Mouse (Mus musculus) forebrain, embryonic 14.5 days (tissue): Measurements from ENCODE around the gene Son. TPM values are rescaled to one million over a fixed set of nuclear protein-coding genes. Genes with fewer than 3 reads are reported as not detected.

ENCODE experiments used
- ATAC-seq: fragments of 200-750 bp; cut with Nextera tagmentation; 2 replicates; pipeline ENCODE4 v1.8.0; 2017; ENCODE audit warnings: mild to moderate bottlenecking, moderate library complexity
- DNase-seq: peaks from one replicate; pipeline ENCODE4 v3.0.0-alpha.2; 2015; ENCODE audit warnings: low spot score
- H3K27ac ChIP-seq: fragments of 300-500 bp; sonication (generic); 2 replicates; pipeline ENCODE4 v1.5.1; 2014; ENCODE audit warnings: low read depth, mild to moderate bottlenecking, control low read depth, low read length, moderate library complexity
- H3K27me3 ChIP-seq: fragments of 300-500 bp; sonication (generic); replicated peaks from 2 replicates; pipeline ENCODE4 v1.6.1; 2014; ENCODE audit warnings: low read length, control low read depth, mixed read lengths; ENCODE audit not compliant: control insufficient read depth, insufficient read depth
- H3K36me3 ChIP-seq: fragments of 300-500 bp; sonication (generic); 2 replicates; pipeline ENCODE4 v1.6.1; 2014; ENCODE audit warnings: low read length, control low read depth; ENCODE audit not compliant: control insufficient read depth, insufficient read depth
- H3K4me1 ChIP-seq: fragments of 300-500 bp; sonication (generic); 2 replicates; pipeline ENCODE4 v1.6.1; 2014; ENCODE audit warnings: antibody characterized with exemption, low read length, control low read depth; ENCODE audit not compliant: control insufficient read depth, insufficient read depth
- H3K4me2 ChIP-seq: fragments of 300-500 bp; sonication (generic); 2 replicates; pipeline ENCODE4 v1.6.1; 2014; ENCODE audit warnings: mild to moderate bottlenecking, control low read depth, low read length
- H3K4me3 ChIP-seq: fragments of 300-500 bp; sonication (generic); 2 replicates; pipeline ENCODE4 v1.5.1; 2014; ENCODE audit warnings: low read depth, low read length, control low read depth
- H3K9ac ChIP-seq: fragments of 300-500 bp; sonication (generic); 2 replicates; pipeline ENCODE4 v1.6.1; 2014; ENCODE audit warnings: mild to moderate bottlenecking, low read length, control low read depth, moderate library complexity
- H3K9me3 ChIP-seq: fragments of 300-500 bp; sonication (generic); replicated peaks from 2 replicates; pipeline ENCODE4 v1.6.1; 2016; ENCODE audit warnings: low read length, control low read depth, mixed read lengths; ENCODE audit not compliant: control insufficient read depth
- WGBS: fragments of 180-500 bp; shearing (Covaris S2); extraction: QIAGEN DNeasy Blood & Tissue Kit; methylation state at CpG from one replicate; pipeline ENCODE4 v1.1.7; 2014; 5-methylcytosine and 5-hydroxymethylcytosine counted together
- polyA plus RNA-seq: library from polyadenylated mRNA; unstranded; fragments of >200 nt; fragmentation: Nextera tagmentation; extraction: Ambion mirVana; gene quantifications from 2 replicates; pipeline ENCODE4 v1.2.1, GENCODE M21; 2014

Son gene
- polyA plus RNA-seq, 1 experiment from 2014 or later: 126 TPM

GRCm38 (mm10) chr16:91612525-91612924 lies 34.8 kb upstream of the Son start:
- Histone ChIP-seq H3K27me3 (no peaks in the 10 kb centered on the region), H3K36me3 (no peaks in the 10 kb centered on the region), H3K9me3 (no peaks in the 10 kb centered on the region), H3K27ac (no peak overlapping the region), H3K4me3 (no peak overlapping the region), H3K4me2 (no peak overlapping the region), H3K9ac (no peak overlapping the region), H3K4me1 (no peaks in the 10 kb centered on the region)
- 77% methylated on average over 5 of the region's 5 CpGs for WGBS
- ATAC-seq (no peak), DNase-seq (no peak)

GRCm38 (mm10) chr16:91614552-91614951 lies 32.8 kb upstream of the Son start:
- Histone ChIP-seq H3K27ac (no peak overlapping the region), H3K27me3 (no peaks in the 10 kb centered on the region), H3K4me3 (no peak overlapping the region), H3K9ac (no peak overlapping the region), H3K4me1 (0 out of 2 replicates have a peak, but pooled peaks cover 4% of the 10 kb centered on the region), H3K4me2 (no peak overlapping the region), H3K9me3 (no peaks in the 10 kb centered on the region), H3K36me3 (no peaks in the 10 kb centered on the region)
- DNase-seq: no peak
- WGBS: 82% methylated on average over 6 of the region's 6 CpGs
- no peak for ATAC-seq

GRCm38 (mm10) chr16:91618511-91619501 lies 28.5 kb upstream of the Son start, which contains the start of gene Dnajc28:
TSS of gene Dnajc28 (minus strand) at chr16:91619026.
- H3K9ac ChIP-seq: peak within 1 kb of the TSS; percentile 74
- peak within 1 kb of the TSS; percentile 62 for H3K4me3 ChIP-seq
- peak; percentile 91 for DNase-seq
- 0 out of 2 replicates have a peak, but pooled peaks cover 4% of the 10 kb centered on the region for H3K4me1 ChIP-seq
- ATAC-seq: peak; percentile 97
- no peak within 1 kb of the TSS for H3K27ac ChIP-seq
- H3K27me3 ChIP-seq: no peaks in the 10 kb centered on the region
- H3K4me2 ChIP-seq: peak within 1 kb of the TSS; percentile 59
- WGBS: 9% methylated on average over 39 of the region's 39 CpGs
- no peaks in the 10 kb centered on the region for H3K9me3 ChIP-seq
- peaks cover 38% of the 10 kb centered on the region for H3K36me3 ChIP-seq

- 92% methylated on average over 5 of the region's 5 CpGs for WGBS
- DNase-seq (no peak), ATAC-seq (no peak)
- no peaks in the 10 kb centered on the region for H3K27me3 ChIP-seq
- H3K9me3 ChIP-seq: no peaks in the 10 kb centered on the region
- no peak overlapping the region for H3K9ac ChIP-seq
- no peak overlapping the region for H3K4me2 ChIP-seq
- H3K36me3 ChIP-seq: peaks cover 49% of the 10 kb centered on the region
- no peak overlapping the region for H3K4me3 ChIP-seq
- no peak overlapping the region for H3K27ac ChIP-seq
- 0 out of 2 replicates have a peak, but pooled peaks cover 4% of the 10 kb centered on the region for H3K4me1 ChIP-seq
These were observed 27.1 kb upstream of the Son start for GRCm38 (mm10) chr16:91620185-91620584.

GRCm38 (mm10) chr16:91620991-91621390 lies 26.3 kb upstream of the Son start:
- no peak for DNase-seq
- Histone ChIP-seq H3K9me3 (no peaks in the 10 kb centered on the region), H3K36me3 (peaks cover 56% of the 10 kb centered on the region), H3K4me3 (no peak overlapping the region), H3K4me1 (0 out of 2 replicates have a peak, but pooled peaks cover 4% of the 10 kb centered on the region), H3K27ac (no peak overlapping the region), H3K27me3 (no peaks in the 10 kb centered on the region), H3K9ac (no peak overlapping the region), H3K4me2 (no peak overlapping the region)
- 93% methylated on average over 11 of the region's 11 CpGs for WGBS
- ATAC-seq: no peak

- no peak for DNase-seq
- Histone ChIP-seq H3K27ac (no peak overlapping the region), H3K4me3 (no peak overlapping the region), H3K9ac (no peak overlapping the region), H3K4me1 (0 out of 2 replicates have a peak, but pooled peaks cover 3% of the 10 kb centered on the region), H3K9me3 (no peaks in the 10 kb centered on the region), H3K4me2 (no peak overlapping the region), H3K27me3 (no peaks in the 10 kb centered on the region), H3K36me3 (peaks cover 72% of the 10 kb centered on the region)
- ATAC-seq: no peak
- WGBS: 95% methylated on average over 9 of the region's 9 CpGs
These were observed 24.2 kb upstream of the Son start for GRCm38 (mm10) chr16:91623074-91623473.

- H3K9me3 ChIP-seq: no peaks in the 10 kb centered on the region
- no peaks in the 10 kb centered on the region for H3K27me3 ChIP-seq
- DNase-seq (no peak), ATAC-seq (no peak)
- no peak overlapping the region for H3K4me2 ChIP-seq
- H3K4me3 ChIP-seq: no peak overlapping the region
- H3K36me3 ChIP-seq: peaks cover 87% of the 10 kb centered on the region
- 87% methylated on average over 7 of the region's 7 CpGs for WGBS
- H3K9ac ChIP-seq: no peak overlapping the region
- H3K27ac ChIP-seq: no peak overlapping the region
- H3K4me1 ChIP-seq: no peaks in the 10 kb centered on the region
These were observed 19.5 kb upstream of the Son start for GRCm38 (mm10) chr16:91627831-91628230.

- no peak overlapping the region for H3K9ac ChIP-seq
- no peaks in the 10 kb centered on the region for H3K27me3 ChIP-seq
- no peak overlapping the region for H3K4me2 ChIP-seq
- 92% methylated on average over 3 of the region's 3 CpGs for WGBS
- no peak overlapping the region for H3K4me3 ChIP-seq
- no peaks in the 10 kb centered on the region for H3K4me1 ChIP-seq
- no peak overlapping the region for H3K27ac ChIP-seq
- no peaks in the 10 kb centered on the region for H3K9me3 ChIP-seq
- peaks cover 86% of the 10 kb centered on the region for H3K36me3 ChIP-seq
- DNase-seq (no peak), ATAC-seq (no peak)
These were observed 18.6 kb upstream of the Son start for GRCm38 (mm10) chr16:91628673-91629072.

GRCm38 (mm10) chr16:91629749-91630148 lies 17.6 kb upstream of the Son start:
- no peaks in the 10 kb centered on the region for H3K27me3 ChIP-seq
- no peak for DNase-seq
- H3K27ac ChIP-seq: no peak overlapping the region
- H3K4me3 ChIP-seq: no peak overlapping the region
- no peak overlapping the region for H3K4me2 ChIP-seq
- WGBS: 95% methylated on average over 4 of the region's 4 CpGs
- no peak for ATAC-seq
- H3K4me1 ChIP-seq: no peaks in the 10 kb centered on the region
- no peaks in the 10 kb centered on the region for H3K9me3 ChIP-seq
- H3K36me3 ChIP-seq: peaks cover 82% of the 10 kb centered on the region
- H3K9ac ChIP-seq: no peak overlapping the region
